Mouse (Mus musculus) brain, embryonic 14.5 days (tissue): ENCODE results near the gene Gtpbp8. TPM values are rescaled to one million over a fixed set of nuclear protein-coding genes. Genes with fewer than 3 reads are reported as not detected.

Experiments
- DNase-seq: peaks from one replicate; pipeline ENCODE4 v3.0.0-alpha.2; 2011; ENCODE audit warnings: low read depth
- CTCF ChIP-seq: fragments of 200-500 bp; IDR thresholded peaks from 2 replicates; pipeline ENCODE4 v1.5.1; 2012; ENCODE audit warnings: inconsistent platforms, mild to moderate bottlenecking, moderate library complexity, borderline replicate concordance; ENCODE audit not compliant: insufficient read depth, insufficient read length; ENCODE audit errors: extremely low read depth
- POLR2A ChIP-seq: fragments of 200-500 bp; IDR thresholded peaks from 2 replicates; pipeline ENCODE4 v1.6.1; 2012; ENCODE audit warnings: mild to moderate bottlenecking, inconsistent platforms, borderline replicate concordance; ENCODE audit not compliant: poor library complexity, insufficient read depth, insufficient read length, severe bottlenecking; ENCODE audit errors: extremely low read depth
- polyA plus RNA-seq: library from polyadenylated mRNA; depleted of rRNA; stranded (reverse); fragments of >200 nt; gene quantifications from 2 replicates; pipeline ENCODE4 v1.2.3, GENCODE M21; 2012; rRNA removed

Gtpbp8 gene
- polyA plus RNA-seq, 1 experiment, result 18.6 TPM

DNA sequence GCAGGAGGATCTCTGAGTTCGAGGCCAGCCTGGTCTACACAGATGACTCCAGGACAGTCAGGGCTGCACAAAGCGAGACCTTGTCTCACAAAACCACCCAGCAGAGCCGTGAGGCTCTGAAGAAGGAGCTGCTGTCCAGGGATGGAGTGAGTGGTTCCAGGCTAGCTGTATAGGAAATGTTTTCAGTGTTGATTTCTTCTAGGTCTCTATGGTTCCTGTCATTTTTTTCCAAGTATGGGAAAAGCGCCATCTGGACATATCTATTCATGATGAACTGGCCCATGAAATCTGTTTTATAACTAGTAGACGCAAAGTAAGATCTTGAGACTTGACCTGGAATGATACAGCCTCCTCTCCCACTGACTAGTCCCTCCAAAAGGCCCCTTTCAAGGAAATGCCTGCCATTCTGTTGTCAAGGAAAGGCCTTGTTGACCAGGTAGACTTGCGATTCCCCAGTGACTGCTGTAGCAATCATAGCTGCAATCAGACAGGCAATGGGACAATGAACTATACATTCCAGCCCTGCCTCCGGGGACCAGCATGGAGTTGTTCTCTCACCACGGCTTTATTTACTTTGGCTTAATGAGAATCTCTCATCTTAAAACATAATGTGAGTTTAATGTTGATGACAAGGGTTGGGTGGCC, 50.8 kb downstream of the Gtpbp8 start:
- TF ChIP-seq CTCF (no peak), POLR2A (no peak)
- DNase-seq, result no peak

GRCm38 (mm10) chr16:44693695-44694094, 52.5 kb downstream of the Gtpbp8 start:
- TF ChIP-seq CTCF (peak; percentile 10; the same call in 1 of the 2 replicates), POLR2A (no peak)
- DNase-seq, result no peak

DNA sequence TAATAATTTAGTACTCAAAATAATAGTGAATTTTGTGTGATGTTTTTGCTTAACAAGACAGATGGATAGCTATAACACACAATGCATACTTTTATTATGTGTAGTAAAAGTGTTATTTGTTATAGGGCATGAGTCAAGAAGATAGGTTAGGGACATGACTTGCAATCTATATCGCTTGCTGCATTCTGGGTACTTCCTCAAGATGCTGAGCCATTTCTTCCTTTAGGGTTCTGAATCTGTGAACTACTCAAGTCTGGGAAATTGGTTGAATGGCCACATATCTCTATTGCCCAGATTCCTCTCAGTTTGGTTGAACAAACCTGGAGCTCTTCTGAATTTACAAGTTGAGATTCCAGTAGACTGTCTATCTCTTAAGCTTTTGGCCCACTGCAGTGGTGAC, 53.6 kb downstream of the Gtpbp8 start:
- no peak for DNase-seq
- TF ChIP-seq POLR2A (no peak), CTCF (no peak)

DNA sequence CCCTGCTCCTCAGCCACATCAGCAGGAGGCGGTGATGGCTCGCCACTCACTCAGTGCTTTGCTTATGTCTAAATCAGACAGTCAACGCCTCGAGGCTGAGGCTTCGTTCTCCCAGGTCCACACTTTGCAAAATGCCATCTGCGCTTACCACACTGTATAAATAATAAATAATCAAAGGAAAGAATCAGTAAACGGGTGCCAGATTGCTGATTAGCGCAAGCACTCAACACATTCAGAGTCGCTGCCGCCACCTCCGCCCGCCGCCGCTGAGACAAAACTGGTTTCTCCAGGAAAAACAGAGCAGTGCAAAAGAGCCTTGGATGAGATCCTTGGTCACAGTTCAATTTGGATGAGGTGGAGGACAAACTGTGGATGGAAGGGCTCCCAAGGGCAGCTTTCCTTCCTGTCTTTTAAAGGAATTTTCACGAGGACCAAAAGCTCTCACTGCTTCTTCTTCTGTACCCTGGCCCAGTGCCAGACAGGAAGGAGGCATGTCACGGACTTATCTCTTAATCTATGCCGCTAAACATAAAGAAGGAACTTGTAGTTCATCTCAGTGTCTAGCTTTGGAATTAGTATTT, 54.5 kb downstream of the Gtpbp8 start:
- TF ChIP-seq POLR2A, result no peak
- no peak for TF ChIP-seq CTCF
- DNase-seq, result peak; percentile 92

DNA sequence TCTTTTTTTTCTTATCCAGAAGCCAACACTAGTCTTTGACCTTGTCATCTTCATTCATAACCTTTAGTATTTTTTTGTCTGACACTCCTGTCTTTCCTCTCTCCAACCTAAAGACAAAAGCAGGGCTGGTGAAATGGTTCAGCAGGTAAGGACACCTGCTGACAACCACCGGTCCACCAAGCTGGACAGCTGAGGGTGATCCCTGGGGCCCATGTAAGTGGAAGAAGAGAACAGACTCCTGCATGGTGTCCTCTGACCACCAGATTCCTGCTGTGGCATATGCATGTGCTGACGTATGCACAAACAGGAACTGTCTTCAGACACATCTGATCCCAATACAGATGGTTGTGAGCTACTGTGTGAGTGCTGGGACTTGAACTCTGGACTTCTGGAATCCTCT, 55.1 kb downstream of the Gtpbp8 start:
- TF ChIP-seq CTCF, result no peak
- TF ChIP-seq POLR2A, result no peak
- no peak for DNase-seq

GRCm38 (mm10) chr16:44690501-44690900, 55.7 kb downstream of the Gtpbp8 start:
- no peak for DNase-seq
- TF ChIP-seq CTCF, result no peak
- TF ChIP-seq POLR2A, result no peak

- DNase-seq, result peak; percentile 64
- TF ChIP-seq POLR2A (no peak), CTCF (no peak)
Observed at GRCm38 (mm10) chr16:44688507-44688906, 57.7 kb downstream of the Gtpbp8 start.

DNA sequence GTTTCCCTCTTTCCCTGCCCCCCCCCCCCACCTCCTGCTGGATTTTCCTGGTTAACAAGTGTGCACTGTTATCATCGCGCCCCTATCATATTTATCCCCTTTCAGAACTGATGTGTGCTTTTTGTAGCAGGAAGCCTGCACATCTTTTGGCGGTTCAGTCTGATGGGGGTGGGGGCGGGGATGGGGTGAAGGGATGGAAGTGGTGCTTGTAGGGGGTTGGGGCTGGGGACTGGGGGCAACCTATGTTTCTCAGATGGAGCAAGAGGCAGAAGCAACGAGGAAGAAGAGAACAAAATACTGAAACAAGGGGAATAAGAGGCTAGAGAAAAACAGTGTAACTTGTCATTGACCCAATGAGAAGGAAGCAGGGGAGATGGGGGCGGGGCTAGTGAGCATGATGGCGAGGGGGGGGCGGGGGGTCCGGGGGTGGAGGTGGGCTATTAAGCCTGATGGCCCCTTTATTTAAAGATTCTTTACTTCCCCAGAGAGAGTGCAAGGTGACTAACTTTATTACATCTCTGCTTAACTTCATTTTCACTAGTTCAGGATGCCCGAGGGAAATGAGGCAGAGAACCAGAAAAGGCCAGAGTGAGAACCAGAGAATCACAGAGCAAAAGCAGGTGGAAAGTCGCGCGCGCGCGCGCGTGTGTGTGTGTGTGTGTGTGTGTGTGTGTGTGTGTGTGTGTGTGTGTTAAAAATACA, 58.3 kb downstream of the Gtpbp8 start:
- no peak for TF ChIP-seq CTCF
- no peak for DNase-seq

- TF ChIP-seq POLR2A (no peak), CTCF (no peak)
- DNase-seq, result peak; percentile 96
Observed at GRCm38 (mm10) chr16:44686991-44687718, 59.0 kb downstream of the Gtpbp8 start.

Other genes starting within 250 kb of the Gtpbp8 start
- 20.2 and 20.5 TPM in 2 replicates for gene Boc, start 187.5 kb downstream of the Gtpbp8 start, polyA plus RNA-seq
- gene Nepro, start 22.1 kb downstream of the Gtpbp8 start, polyA plus RNA-seq, result 6.2 and 6.3 TPM in 2 replicates
- gene Cd200r1, start 19.4 kb upstream of the Gtpbp8 start, polyA plus RNA-seq, result 0.42 and 0.44 TPM in 2 replicates
- gene Cd200r4, start 65.4 kb upstream of the Gtpbp8 start, polyA plus RNA-seq, result 0.04 and 0.08 TPM in 2 replicates
- gene Cd200r2, start 120.7 kb upstream of the Gtpbp8 start, polyA plus RNA-seq, result not detected in 2 replicates
- 0.08 TPM in 1 of 2 replicates, not detected in the other for gene Cd200r3, start 197.3 kb upstream of the Gtpbp8 start, polyA plus RNA-seq